Mouse (Mus musculus): ENCODE data around the gene Gpr176. TPM values are rescaled to one million over a fixed set of nuclear protein-coding genes. Genes with fewer than 3 reads are reported as not detected.

Gene Gpr176
- total and polyA plus RNA-seq, 2 experiments: not detected

GRCm38 (mm10) chr2:118412821-118413220 is 39.6 kb upstream of the Gpr176 start:
- Histone ChIP-seq H3K4me3 (ENCODE audit: insufficient read depth, low read depth, low read length) (no peak overlapping the region), H3K4me1 (ENCODE audit: control insufficient read depth, insufficient read depth, low read length) (no peaks in the 10 kb centered on the region), H3K27me3 (ENCODE audit: control insufficient read depth, insufficient read depth, low read length) (no peaks in the 10 kb centered on the region), H3K79me2 (ENCODE audit: control insufficient read depth, insufficient read depth, low read length) (no peaks in the 10 kb centered on the region), H3K27ac (replicated peaks; ENCODE audit: insufficient read depth, low read depth, low read length) (no peak overlapping the region), H3K9ac (ENCODE audit: low read depth, low read length) (no peak overlapping the region), H3K36me3 (ENCODE audit: control insufficient read depth, insufficient read depth, low read length) (peaks cover 21% of the 10 kb centered on the region)
- TF ChIP-seq POLR2A (IDR thresholded peaks at IDR 0.05; ENCODE audit: extremely low read depth, insufficient read depth, low read length): no peak
- no peak for TF ChIP-seq CTCF (IDR thresholded peaks at IDR 0.05; ENCODE audit: low read depth, low read length)
- WGBS: 97% methylated on average over 11 of the region's 11 CpGs
- no peak for DNase-seq (ENCODE audit: extremely low read depth, low read depth, low spot score)

DNA sequence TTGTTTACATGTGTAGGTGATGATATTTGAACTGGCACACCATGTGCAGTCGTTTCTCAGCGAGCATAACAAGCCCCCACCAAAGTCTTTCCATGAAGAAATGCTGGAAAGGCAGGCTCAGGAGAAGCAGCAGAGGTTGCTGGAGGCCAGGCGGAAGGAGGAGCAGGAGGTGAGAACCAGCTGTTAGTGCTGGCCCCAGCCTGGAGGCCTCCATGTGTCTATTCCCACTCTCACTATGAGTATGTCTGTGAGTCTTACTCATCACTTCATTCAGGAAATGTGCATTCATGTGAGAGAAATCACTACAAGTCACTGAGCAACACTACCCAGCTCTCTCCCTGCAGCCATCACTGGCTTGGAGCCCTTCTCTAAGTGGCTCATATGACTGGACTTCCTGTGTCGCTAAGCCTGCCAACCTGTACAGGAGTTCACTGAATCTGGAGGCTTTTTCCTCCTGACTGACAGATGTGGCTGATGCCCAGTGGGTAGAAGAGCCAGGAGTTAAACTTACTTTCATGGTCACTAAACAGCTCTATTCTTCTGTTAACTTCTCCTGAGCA is 35.2 kb upstream of the Gpr176 start:
- Histone ChIP-seq H3K36me3 (ENCODE audit: control insufficient read depth, insufficient read depth, low read length) (peaks cover 10% of the 10 kb centered on the region), H3K4me3 (ENCODE audit: insufficient read depth, low read depth, low read length) (no peak overlapping the region), H3K27me3 (ENCODE audit: control insufficient read depth, insufficient read depth, low read length) (no peaks in the 10 kb centered on the region), H3K4me1 (ENCODE audit: control insufficient read depth, insufficient read depth, low read length) (no peaks in the 10 kb centered on the region), H3K79me2 (ENCODE audit: control insufficient read depth, insufficient read depth, low read length) (no peaks in the 10 kb centered on the region), H3K9ac (ENCODE audit: low read depth, low read length) (no peak overlapping the region), H3K27ac (replicated peaks; ENCODE audit: insufficient read depth, low read depth, low read length) (no peak overlapping the region)
- TF ChIP-seq POLR2A (IDR thresholded peaks at IDR 0.05; ENCODE audit: extremely low read depth, insufficient read depth, low read length) (no peak), CTCF (IDR thresholded peaks at IDR 0.05; ENCODE audit: low read depth, low read length) (no peak)
- no peak for DNase-seq (ENCODE audit: extremely low read depth, low read depth, low spot score)
- 74% methylated on average over 4 of the region's 4 CpGs for WGBS

GRCm38 (mm10) chr2:118406811-118407210 is 33.6 kb upstream of the Gpr176 start:
- WGBS: 76% methylated on average over 2 of the region's 2 CpGs

GRCm38 (mm10) chr2:118405568-118405967 is 32.3 kb upstream of the Gpr176 start:
- TF ChIP-seq POLR2A (IDR thresholded peaks at IDR 0.05; ENCODE audit: extremely low read depth, insufficient read depth, low read length) (no peak), CTCF (IDR thresholded peaks at IDR 0.05; ENCODE audit: low read depth, low read length) (no peak)
- Histone ChIP-seq H3K27ac (replicated peaks; ENCODE audit: insufficient read depth, low read depth, low read length) (no peak overlapping the region), H3K4me3 (ENCODE audit: insufficient read depth, low read depth, low read length) (no peak overlapping the region), H3K79me2 (ENCODE audit: control insufficient read depth, insufficient read depth, low read length) (no peaks in the 10 kb centered on the region), H3K36me3 (ENCODE audit: control insufficient read depth, insufficient read depth, low read length) (peaks cover 2% of the 10 kb centered on the region), H3K27me3 (ENCODE audit: control insufficient read depth, insufficient read depth, low read length) (no peaks in the 10 kb centered on the region), H3K9ac (ENCODE audit: low read depth, low read length) (no peak overlapping the region), H3K4me1 (ENCODE audit: control insufficient read depth, insufficient read depth, low read length) (no peaks in the 10 kb centered on the region)
- WGBS: 28% methylated on average over 4 of the region's 4 CpGs
- peak; percentile 31 for DNase-seq (ENCODE audit: extremely low read depth, low read depth, low spot score)

More at GRCm38 (mm10) chr2:118406811-118407210, 33.6 kb upstream of the Gpr176 start:
- Histone ChIP-seq H3K9ac (ENCODE audit: low read depth, low read length) (no peak overlapping the region), H3K27ac (replicated peaks; ENCODE audit: insufficient read depth, low read depth, low read length) (no peak overlapping the region), H3K36me3 (ENCODE audit: control insufficient read depth, insufficient read depth, low read length) (peaks cover 7% of the 10 kb centered on the region), H3K79me2 (ENCODE audit: control insufficient read depth, insufficient read depth, low read length) (no peaks in the 10 kb centered on the region), H3K4me3 (ENCODE audit: insufficient read depth, low read depth, low read length) (no peak overlapping the region), H3K27me3 (ENCODE audit: control insufficient read depth, insufficient read depth, low read length) (no peaks in the 10 kb centered on the region), H3K4me1 (ENCODE audit: control insufficient read depth, insufficient read depth, low read length) (no peaks in the 10 kb centered on the region)
- no peak for TF ChIP-seq POLR2A (IDR thresholded peaks at IDR 0.05; ENCODE audit: extremely low read depth, insufficient read depth, low read length)
- TF ChIP-seq CTCF (IDR thresholded peaks at IDR 0.05; ENCODE audit: low read depth, low read length): no peak
- no peak for DNase-seq (ENCODE audit: extremely low read depth, low read depth, low spot score)

GRCm38 (mm10) chr2:118404336-118404735 is 31.1 kb upstream of the Gpr176 start:
- no peaks in the 10 kb centered on the region for H3K4me1 ChIP-seq (ENCODE audit: control insufficient read depth, insufficient read depth, low read length)
- H3K79me2 ChIP-seq (ENCODE audit: control insufficient read depth, insufficient read depth, low read length): no peaks in the 10 kb centered on the region
- H3K36me3 ChIP-seq (ENCODE audit: control insufficient read depth, insufficient read depth, low read length): peaks cover 5% of the 10 kb centered on the region
- no peak for DNase-seq (ENCODE audit: extremely low read depth, low read depth, low spot score)
- H3K27ac ChIP-seq (replicated peaks; ENCODE audit: insufficient read depth, low read depth, low read length): no peak overlapping the region
- H3K4me3 ChIP-seq (ENCODE audit: insufficient read depth, low read depth, low read length): no peak overlapping the region
- no peak overlapping the region for H3K9ac ChIP-seq (ENCODE audit: low read depth, low read length)
- 94% methylated on average over 5 of the region's 5 CpGs for WGBS
- no peak for TF ChIP-seq POLR2A (IDR thresholded peaks at IDR 0.05; ENCODE audit: extremely low read depth, insufficient read depth, low read length)
- H3K27me3 ChIP-seq (ENCODE audit: control insufficient read depth, insufficient read depth, low read length): no peaks in the 10 kb centered on the region

DNA sequence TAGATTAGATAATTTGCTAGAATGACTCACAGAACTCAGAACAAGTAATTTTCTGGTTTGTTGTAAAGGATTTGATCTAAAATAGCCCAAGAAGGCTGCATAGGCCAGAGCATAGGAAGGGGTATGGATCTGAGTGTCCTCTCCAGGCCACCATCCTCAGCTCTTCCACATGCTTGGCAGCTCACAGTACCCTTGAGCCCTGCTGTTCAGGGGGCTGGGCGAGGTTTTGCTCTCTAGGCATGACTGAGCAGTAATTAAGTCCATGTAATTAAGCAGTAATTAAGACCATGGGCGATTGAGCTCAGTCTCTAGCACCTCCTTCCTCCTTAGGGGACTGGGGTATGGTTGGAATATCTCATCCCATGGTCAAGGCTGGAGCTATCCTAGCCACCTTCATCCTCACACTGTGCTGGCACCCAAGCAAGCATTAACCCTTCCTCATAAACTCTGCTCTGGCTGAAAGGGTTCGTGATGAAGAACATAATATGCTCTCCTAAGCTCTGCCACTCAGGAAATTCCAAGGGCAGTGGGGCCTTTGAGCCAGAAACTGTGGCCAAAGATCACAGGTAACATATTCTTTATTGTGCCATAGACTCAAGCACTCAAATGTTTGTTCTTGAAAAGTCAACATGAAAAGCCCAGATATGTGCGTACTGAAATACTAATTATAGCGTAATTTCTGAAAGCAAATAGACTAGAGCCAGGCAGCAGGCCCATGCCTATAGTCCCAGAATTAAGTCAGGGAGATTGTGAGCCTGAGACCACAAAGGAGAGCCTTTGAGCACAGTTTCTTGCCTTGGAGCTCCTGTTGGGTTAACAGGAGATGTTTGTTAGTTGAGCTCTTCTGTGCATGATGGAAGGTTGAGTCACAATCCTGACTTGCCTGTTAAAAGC is 28.9 kb upstream of the Gpr176 start:
- Histone ChIP-seq H3K4me1 (ENCODE audit: control insufficient read depth, insufficient read depth, low read length) (no peaks in the 10 kb centered on the region), H3K9ac (ENCODE audit: low read depth, low read length) (no peak overlapping the region), H3K4me3 (ENCODE audit: insufficient read depth, low read depth, low read length) (no peak overlapping the region), H3K79me2 (ENCODE audit: control insufficient read depth, insufficient read depth, low read length) (peaks cover 6% of the 10 kb centered on the region; the same call in 1 of the 2 replicates), H3K36me3 (ENCODE audit: control insufficient read depth, insufficient read depth, low read length) (peaks cover 5% of the 10 kb centered on the region), H3K27ac (replicated peaks; ENCODE audit: insufficient read depth, low read depth, low read length) (no peak overlapping the region), H3K27me3 (ENCODE audit: control insufficient read depth, insufficient read depth, low read length) (no peaks in the 10 kb centered on the region)
- 54% methylated on average over 5 of the region's 5 CpGs for WGBS
- DNase-seq (ENCODE audit: extremely low read depth, low read depth, low spot score): no peak
- TF ChIP-seq POLR2A (IDR thresholded peaks at IDR 0.05; ENCODE audit: extremely low read depth, insufficient read depth, low read length) (no peak), CTCF (IDR thresholded peaks at IDR 0.05; ENCODE audit: low read depth, low read length) (no peak)

Data from liver, adult 2 months (tissue).